Mouse (Mus musculus): Measurements from ENCODE around the gene Gm2431. TPM values are rescaled to one million over a fixed set of nuclear protein-coding genes. Genes with fewer than 3 reads are reported as not detected.
"Not testable (repeated sequence)": the region's sequence is repeated elsewhere in the genome, so short reads cannot be mapped to it uniquely, and the experiment has no call there.

The Gm2431 gene
- polyA plus RNA-seq, 1 experiment from 2014 or later, result not detected

DNA sequence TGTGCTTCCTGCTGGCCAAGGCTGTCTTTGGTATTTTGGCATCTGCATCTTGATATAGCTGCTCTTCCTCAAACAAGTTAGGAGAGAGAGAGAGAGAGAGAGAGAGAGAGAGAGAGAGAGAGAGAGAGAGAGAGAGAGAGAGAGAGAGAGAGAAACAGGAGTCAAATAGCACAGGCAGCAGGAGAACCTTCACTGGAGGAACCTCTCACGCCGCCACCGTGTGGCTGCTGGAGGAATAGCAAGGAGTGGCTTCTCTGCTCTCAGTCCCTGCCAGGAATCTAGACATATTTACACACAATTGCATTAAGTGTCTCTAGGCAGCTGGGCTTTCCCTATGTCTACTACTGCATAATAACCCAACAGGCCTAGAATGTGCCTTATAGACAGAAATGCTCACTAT is 20.0 kb upstream of the Gm2431 start:
- not testable (repeated sequence) for H3K9me3 ChIP-seq (replicated peaks)

DNA sequence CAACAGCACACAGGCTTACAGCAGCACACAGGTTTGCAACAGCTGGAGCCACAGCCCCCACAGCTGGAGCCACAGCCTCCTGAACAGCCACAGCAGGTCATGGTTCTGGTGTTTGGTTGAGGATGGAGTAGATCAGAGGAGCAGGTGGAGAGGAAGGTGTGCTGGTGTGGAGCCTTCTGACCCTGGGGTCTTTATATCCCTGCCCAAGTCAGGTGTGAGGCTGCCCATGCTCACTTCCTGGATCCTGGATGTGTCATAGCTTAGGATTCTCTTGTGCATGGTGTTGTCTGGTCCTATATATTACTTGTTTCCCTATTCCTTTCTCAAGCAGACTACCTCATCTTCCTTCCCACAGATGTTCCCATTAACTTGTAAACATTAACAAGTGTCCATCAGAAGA is 16.1 kb upstream of the Gm2431 start, which contains the start of gene Gm4559:
Gene Gm4559, minus strand, starts transcription at position 101 of the 400 bp plus-strand sequence.
- H3K4me1 ChIP-seq; H3K36me3 ChIP-seq; H3K9me3 ChIP-seq (replicated peaks); H3K27ac ChIP-seq; H3K4me3 ChIP-seq; DNase-seq (ENCODE audit: low spot score); H3K27me3 ChIP-seq (ENCODE audit: low read depth, poor library complexity, severe bottlenecking): not testable (repeated sequence)

More for the DNA sequence above, 20.0 kb upstream of the Gm2431 start:
- not testable (repeated sequence) for H3K36me3 ChIP-seq, H3K27ac ChIP-seq, H3K4me3 ChIP-seq, H3K4me1 ChIP-seq
- peak; percentile 70 for DNase-seq (ENCODE audit: low spot score)
- WGBS, result 0% methylated on average over 3 of the region's 3 CpGs
- peaks cover 11% of the 10 kb centered on the region for H3K27me3 ChIP-seq (ENCODE audit: low read depth, poor library complexity, severe bottlenecking)

DNA sequence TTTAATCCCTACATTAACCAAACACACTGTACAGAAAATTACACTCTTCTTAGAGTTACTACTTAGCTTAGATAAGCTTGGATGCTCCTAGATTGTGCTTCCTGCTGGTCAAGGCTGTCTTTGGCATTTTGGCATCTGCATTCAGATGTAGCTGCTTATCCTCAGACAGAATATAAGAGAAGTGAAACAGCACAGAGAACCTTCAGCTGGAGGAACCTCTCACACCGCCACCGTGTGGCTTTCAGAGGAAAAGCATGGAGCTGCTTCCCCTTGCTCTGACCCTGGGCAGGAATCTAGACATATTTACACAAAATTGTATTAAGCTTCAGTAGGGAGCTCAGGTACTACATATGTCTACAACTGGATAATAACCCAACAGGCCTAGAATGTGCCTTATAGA is 2.6 kb downstream of the Gm2431 start:
- DNase-seq (ENCODE audit: low spot score), result peak; percentile 36
- no peak overlapping the region for H3K27ac ChIP-seq
- H3K36me3 ChIP-seq, result no peaks in the 10 kb centered on the region
- 0 out of 2 replicates have a peak, but pooled peaks cover 3% of the 10 kb centered on the region for H3K4me1 ChIP-seq
- 0% methylated on average over 2 of the region's 2 CpGs for WGBS
- no peaks in the 10 kb centered on the region for H3K9me3 ChIP-seq (replicated peaks)
- H3K4me3 ChIP-seq, result no peak overlapping the region
- no peaks in the 10 kb centered on the region for H3K27me3 ChIP-seq (ENCODE audit: low read depth, poor library complexity, severe bottlenecking)

DNA sequence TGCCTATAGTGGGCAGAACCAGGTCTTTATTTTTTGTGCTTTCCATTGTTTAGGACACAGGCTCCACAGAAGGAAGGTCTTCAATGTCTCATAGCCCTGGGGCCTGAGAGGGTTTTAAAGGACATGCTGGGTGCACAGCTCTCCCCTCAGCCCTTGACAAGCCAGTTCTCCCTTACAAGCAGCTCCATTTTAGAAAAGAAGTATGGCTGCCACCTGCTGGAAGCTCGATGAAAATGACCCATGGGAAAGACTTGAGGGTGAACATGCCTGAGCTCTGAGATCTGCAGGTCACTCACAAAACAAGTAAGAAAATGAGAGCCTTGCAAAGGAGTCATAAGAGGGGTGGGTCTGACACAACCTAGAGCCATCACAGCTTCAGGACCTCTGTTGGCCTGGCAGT is 8.3 kb downstream of the Gm2431 start:
- Histone ChIP-seq H3K4me3 (no peak overlapping the region), H3K36me3 (no peaks in the 10 kb centered on the region), H3K27me3 (ENCODE audit: low read depth, poor library complexity, severe bottlenecking) (no peaks in the 10 kb centered on the region), H3K4me1 (no peaks in the 10 kb centered on the region), H3K9me3 (replicated peaks) (no peaks in the 10 kb centered on the region), H3K27ac (no peak overlapping the region)
- DNase-seq (ENCODE audit: low spot score), result peak; percentile 41
- 3% methylated on average over 1 of the region's 1 CpGs for WGBS

DNA sequence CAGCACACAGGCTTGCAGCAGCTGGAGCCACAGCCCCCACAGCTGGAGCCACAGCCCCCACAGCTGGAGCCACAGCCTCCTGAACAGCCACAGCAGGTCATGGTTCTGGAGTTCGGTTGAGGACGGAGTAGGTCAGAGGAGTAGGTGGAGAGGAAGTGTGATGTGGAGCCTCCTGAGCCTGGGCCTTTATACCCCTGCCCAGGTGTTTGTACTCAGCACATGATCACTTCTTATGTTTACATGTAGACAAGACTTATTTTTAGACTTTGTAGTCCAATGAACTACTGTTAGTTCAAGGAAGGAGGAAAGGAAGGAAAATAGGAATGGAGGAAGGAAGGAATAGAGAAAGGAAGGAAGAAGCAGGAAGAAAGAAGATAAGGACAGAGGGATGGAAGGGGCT is 17.2 kb downstream of the Gm2431 start, which contains the start of gene Gm40460:
Gene Gm40460, minus strand, starts transcription at position 101 of the 400 bp plus-strand sequence.
- Histone ChIP-seq H3K4me1 (no peaks in the 10 kb centered on the region), H3K27me3 (ENCODE audit: low read depth, poor library complexity, severe bottlenecking) (no peaks in the 10 kb centered on the region), H3K27ac (no peak within 1 kb of the TSS), H3K4me3 (no peak within 1 kb of the TSS), H3K36me3 (no peaks in the 10 kb centered on the region), H3K9me3 (replicated peaks) (no peaks in the 10 kb centered on the region)
- 50% methylated on average over 2 of the region's 2 CpGs for WGBS
- no peak for DNase-seq (ENCODE audit: low spot score)

DNA sequence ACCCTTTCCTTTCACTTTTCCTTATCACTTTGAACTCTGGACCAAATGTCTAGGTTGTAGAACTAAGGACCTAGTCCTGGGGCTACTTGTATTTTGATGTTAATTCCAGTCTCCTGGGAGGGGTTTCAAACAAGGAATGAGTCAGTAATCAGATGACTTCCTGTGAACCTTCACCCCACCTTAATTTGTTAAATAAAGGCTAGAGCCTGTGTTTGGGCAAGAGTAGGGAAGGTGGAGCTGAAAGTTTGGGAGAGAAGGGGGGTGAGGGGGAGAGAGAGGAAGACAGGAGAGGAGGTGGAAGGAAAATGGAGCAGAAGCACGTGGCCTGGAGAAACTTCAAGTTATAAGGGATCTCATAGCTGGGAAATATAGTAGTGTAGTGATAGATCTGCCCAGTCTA is 26.6 kb downstream of the Gm2431 start:
- Histone ChIP-seq H3K4me1 (peaks cover 15% of the 10 kb centered on the region), H3K27ac (no peak overlapping the region), H3K36me3 (no peaks in the 10 kb centered on the region), H3K9me3 (replicated peaks) (no peaks in the 10 kb centered on the region), H3K4me3 (no peak overlapping the region), H3K27me3 (ENCODE audit: low read depth, poor library complexity, severe bottlenecking) (no peaks in the 10 kb centered on the region)
- WGBS, result 30% methylated on average over 1 of the region's 1 CpGs
- no peak for DNase-seq (ENCODE audit: low spot score)

DNA sequence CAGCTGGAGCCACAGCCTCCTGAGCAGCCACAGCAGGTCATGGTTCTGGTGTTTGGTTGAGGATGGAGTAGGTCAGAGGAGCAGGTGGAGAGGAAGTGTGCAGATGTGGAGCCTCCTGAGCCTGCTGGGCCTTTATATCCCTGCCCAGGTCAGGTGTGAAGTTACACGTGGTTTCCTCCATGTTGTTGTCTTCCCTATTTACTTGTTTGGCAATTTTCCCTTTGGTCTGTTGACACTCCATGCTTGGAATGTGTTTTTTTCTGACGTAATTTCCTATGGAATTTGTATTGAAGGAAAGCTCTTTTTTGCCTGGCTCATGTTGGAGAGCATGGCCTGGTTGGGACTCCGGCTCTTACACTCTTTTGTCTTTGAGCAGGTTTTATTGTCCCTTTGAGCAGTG is 28.3 kb downstream of the Gm2431 start, which contains the start of gene Krtap5-5:
Gene Krtap5-5, minus strand, starts transcription at position 101 of the 400 bp plus-strand sequence.
- 66% methylated on average over 3 of the region's 3 CpGs for WGBS
- H3K4me3 ChIP-seq; H3K36me3 ChIP-seq; DNase-seq (ENCODE audit: low spot score); H3K27me3 ChIP-seq (ENCODE audit: low read depth, poor library complexity, severe bottlenecking); H3K27ac ChIP-seq; H3K9me3 ChIP-seq (replicated peaks): not testable (repeated sequence)
- H3K4me1 ChIP-seq, result peaks cover 19% of the 10 kb centered on the region

DNA sequence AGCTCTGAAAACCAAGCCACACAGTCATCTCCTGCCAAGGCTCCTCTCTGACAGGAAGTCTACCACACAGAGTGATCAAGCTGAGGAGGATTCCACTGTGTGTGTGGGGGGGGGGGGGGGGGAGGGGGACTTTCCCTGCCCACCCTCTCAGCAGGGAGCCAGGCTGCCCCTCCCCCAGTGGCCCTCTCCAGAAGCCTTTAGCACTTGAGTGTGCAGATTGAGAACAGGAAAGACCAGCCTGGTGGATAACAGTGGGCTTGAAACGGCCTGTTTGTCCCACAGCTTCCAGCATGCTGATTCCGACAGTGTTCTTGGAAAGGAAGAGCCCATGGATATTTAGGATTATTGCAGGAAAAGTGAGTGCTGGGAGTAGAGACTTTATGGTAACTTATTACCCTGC is 33.6 kb downstream of the Gm2431 start:
- Histone ChIP-seq H3K36me3 (no peaks in the 10 kb centered on the region), H3K4me1 (peaks cover 13% of the 10 kb centered on the region), H3K27ac (no peak overlapping the region), H3K27me3 (ENCODE audit: low read depth, poor library complexity, severe bottlenecking) (no peaks in the 10 kb centered on the region), H3K9me3 (replicated peaks) (no peaks in the 10 kb centered on the region), H3K4me3 (no peak overlapping the region)
- peak; percentile 30 for DNase-seq (ENCODE audit: low spot score)
- WGBS, result 44% methylated on average over 2 of the region's 2 CpGs

DNA sequence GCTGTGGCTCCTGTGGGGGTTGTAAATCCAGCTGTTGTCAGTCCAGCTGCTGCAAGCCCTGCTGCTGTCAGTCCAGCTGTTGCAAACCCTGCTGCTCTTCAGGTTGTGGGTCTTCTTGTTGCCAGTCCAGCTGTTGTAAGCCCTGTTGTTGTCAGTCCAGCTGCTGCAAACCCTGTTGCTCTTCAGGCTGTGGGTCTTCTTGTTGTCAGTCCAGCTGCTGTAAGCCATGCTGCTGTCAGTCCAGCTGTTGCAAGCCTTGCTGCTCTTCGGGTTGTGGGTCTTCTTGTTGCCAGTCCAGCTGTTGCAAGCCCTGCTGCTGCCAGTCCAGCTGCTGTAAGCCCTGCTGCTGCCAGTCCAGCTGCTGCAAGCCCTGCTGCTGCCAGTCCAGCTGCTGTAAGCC is 46.0 kb downstream of the Gm2431 start:
- H3K9me3 ChIP-seq (replicated peaks); H3K27me3 ChIP-seq (ENCODE audit: low read depth, poor library complexity, severe bottlenecking); H3K27ac ChIP-seq; H3K4me3 ChIP-seq; H3K4me1 ChIP-seq; DNase-seq (ENCODE audit: low spot score); H3K36me3 ChIP-seq: not testable (repeated sequence)
- WGBS, result 79% methylated on average over 1 of the region's 1 CpGs

DNA sequence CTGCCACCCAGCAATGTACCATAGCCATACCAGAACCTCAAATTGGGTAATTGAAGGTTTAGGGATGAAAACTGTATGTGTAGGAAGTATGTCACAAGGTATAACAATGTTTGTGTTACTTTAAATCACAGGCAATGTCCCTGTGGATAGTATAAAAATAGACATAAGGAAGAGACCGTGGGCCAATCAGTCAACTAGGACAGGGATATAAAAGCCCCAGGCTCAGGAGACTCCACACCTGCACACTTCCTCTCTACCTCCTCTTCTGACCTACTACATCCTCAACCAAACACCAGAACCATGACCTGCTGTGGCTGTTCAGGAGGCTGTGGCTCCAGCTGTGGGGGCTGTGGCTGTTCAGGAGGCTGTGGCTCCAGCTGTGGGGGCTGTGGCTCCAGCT is 46.6 kb downstream of the Gm2431 start, which contains the start of gene Gm7579:
Gene Gm7579, plus strand, starts transcription at position 301 of the 400 bp plus-strand sequence.
- Histone ChIP-seq H3K4me3 (no peak within 1 kb of the TSS), H3K36me3 (no peaks in the 10 kb centered on the region), H3K4me1 (no peaks in the 10 kb centered on the region), H3K9me3 (replicated peaks) (no peaks in the 10 kb centered on the region), H3K27me3 (ENCODE audit: low read depth, poor library complexity, severe bottlenecking) (no peaks in the 10 kb centered on the region), H3K27ac (no peak within 1 kb of the TSS)
- no peak for DNase-seq (ENCODE audit: low spot score)
- WGBS, result 95% methylated on average over 1 of the region's 1 CpGs

Other genes starting within 250 kb of the Gm2431 start
- 67.8 and 74.4 TPM in 2 replicates for gene Mob2, start 197.3 kb downstream of the Gm2431 start, polyA plus RNA-seq (2016; fragmentation: Nextera tagmentation; extraction: Ambion mirVana)
- gene Dusp8, start 162.5 kb downstream of the Gm2431 start, polyA plus RNA-seq (2016; fragmentation: Nextera tagmentation; extraction: Ambion mirVana), result 0.26 and 0.34 TPM in 2 replicates
- not detected in 2 replicates for gene Gm45618, start 137.6 kb downstream of the Gm2431 start, polyA plus RNA-seq (2016; fragmentation: Nextera tagmentation; extraction: Ambion mirVana)
- not detected in 2 replicates for gene Gm39115, start 122.3 kb downstream of the Gm2431 start, polyA plus RNA-seq (2016; fragmentation: Nextera tagmentation; extraction: Ambion mirVana)
- gene Gm45337, start 113.7 kb downstream of the Gm2431 start, polyA plus RNA-seq (2016; fragmentation: Nextera tagmentation; extraction: Ambion mirVana), result not detected in 2 replicates
- gene Gm29735, start 101.2 kb downstream of the Gm2431 start, polyA plus RNA-seq (2016; fragmentation: Nextera tagmentation; extraction: Ambion mirVana), result not detected in 2 replicates
- not detected in 2 replicates for gene Gm4553, start 92.6 kb downstream of the Gm2431 start, polyA plus RNA-seq (2016; fragmentation: Nextera tagmentation; extraction: Ambion mirVana)
- gene Krtap5-2, start 82.3 kb downstream of the Gm2431 start, polyA plus RNA-seq (2016; fragmentation: Nextera tagmentation; extraction: Ambion mirVana), result not detected in 2 replicates
- not detected in 2 replicates for gene Gm10153, start 68.0 kb downstream of the Gm2431 start, polyA plus RNA-seq (2016; fragmentation: Nextera tagmentation; extraction: Ambion mirVana)
- not detected in 2 replicates for gene Krtap5-3, start 57.0 kb downstream of the Gm2431 start, polyA plus RNA-seq (2016; fragmentation: Nextera tagmentation; extraction: Ambion mirVana)
- gene Gm7579, start 46.5 kb downstream of the Gm2431 start, polyA plus RNA-seq (2016; fragmentation: Nextera tagmentation; extraction: Ambion mirVana), result not detected in 2 replicates
- not detected in 2 replicates for gene Krtap5-5, start 28.4 kb downstream of the Gm2431 start, polyA plus RNA-seq (2016; fragmentation: Nextera tagmentation; extraction: Ambion mirVana)
- gene Gm40460, start 17.3 kb downstream of the Gm2431 start, polyA plus RNA-seq (2016; fragmentation: Nextera tagmentation; extraction: Ambion mirVana), result not detected in 2 replicates
- gene Gm4559, start 16.0 kb upstream of the Gm2431 start, polyA plus RNA-seq (2016; fragmentation: Nextera tagmentation; extraction: Ambion mirVana), result not detected in 2 replicates
- gene Krtap5-1, start 38.8 kb upstream of the Gm2431 start, polyA plus RNA-seq (2016; fragmentation: Nextera tagmentation; extraction: Ambion mirVana), result not detected in 2 replicates
- not detected in 2 replicates for gene Krtap5-4, start 45.2 kb upstream of the Gm2431 start, polyA plus RNA-seq (2016; fragmentation: Nextera tagmentation; extraction: Ambion mirVana)
- gene Ifitm10, start 115.4 kb upstream of the Gm2431 start, polyA plus RNA-seq (2016; fragmentation: Nextera tagmentation; extraction: Ambion mirVana), result 0.53 and 0.73 TPM in 2 replicates
- gene Gm49369, start 124.3 kb upstream of the Gm2431 start, polyA plus RNA-seq (2016; fragmentation: Nextera tagmentation; extraction: Ambion mirVana), result 0.63 and 1.1 TPM in 2 replicates
- 121 and 132 TPM in 2 replicates for gene Ctsd, start 129.7 kb upstream of the Gm2431 start, polyA plus RNA-seq (2016; fragmentation: Nextera tagmentation; extraction: Ambion mirVana)
- gene Syt8, start 176.5 kb upstream of the Gm2431 start, polyA plus RNA-seq (2016; fragmentation: Nextera tagmentation; extraction: Ambion mirVana), result 0.25 TPM in 1 of 2 replicates, not detected in the other
- 2.4 and 3.6 TPM in 2 replicates for gene Tnni2, start 183.5 kb upstream of the Gm2431 start, polyA plus RNA-seq (2016; fragmentation: Nextera tagmentation; extraction: Ambion mirVana)
- gene Lsp1, start 202.5 kb upstream of the Gm2431 start, polyA plus RNA-seq (2016; fragmentation: Nextera tagmentation; extraction: Ambion mirVana), result 28.7 and 31.1 TPM in 2 replicates
- 1.6 and 1.7 TPM in 2 replicates for gene Tnnt3, start 240.5 kb upstream of the Gm2431 start, polyA plus RNA-seq (2016; fragmentation: Nextera tagmentation; extraction: Ambion mirVana)

Data from limb, embryonic 10.5 days (tissue).